Mouse (Mus musculus): ENCODE measurements around the gene AB124611.
"Not testable (repeated sequence)": the region's sequence is repeated elsewhere in the genome, so short reads cannot be mapped to it uniquely, and the experiment has no call there.

AB124611 gene

DNA sequence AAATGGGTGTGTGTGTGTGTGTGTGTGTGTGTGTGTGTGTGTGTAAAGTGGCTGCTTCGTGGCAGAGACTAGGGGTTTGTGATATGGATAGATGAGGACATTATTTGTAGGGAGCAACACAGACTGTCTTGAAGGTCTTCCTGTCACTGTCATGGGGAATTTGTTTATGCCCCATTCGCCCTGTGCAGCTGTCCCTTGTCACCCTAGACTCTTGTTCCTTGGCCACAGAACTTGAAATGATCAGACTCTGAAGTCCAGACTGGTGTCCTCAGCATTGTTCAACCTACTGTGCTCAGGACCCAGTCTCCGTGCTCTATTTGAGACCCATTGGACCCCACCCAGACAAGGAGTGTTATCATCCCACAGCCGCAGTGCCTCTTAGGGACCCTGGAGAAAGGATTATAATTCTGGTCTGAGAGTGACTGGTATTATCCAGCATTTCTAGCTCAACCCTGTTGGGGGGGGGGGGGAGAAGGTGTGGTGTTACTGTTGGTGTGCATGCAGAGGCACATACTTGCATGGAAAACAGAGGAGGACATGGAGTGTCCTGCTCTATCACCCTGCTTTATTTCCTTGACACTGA, 39.1 kb downstream of the AB124611 start:
- no peak for DNase-seq

DNA sequence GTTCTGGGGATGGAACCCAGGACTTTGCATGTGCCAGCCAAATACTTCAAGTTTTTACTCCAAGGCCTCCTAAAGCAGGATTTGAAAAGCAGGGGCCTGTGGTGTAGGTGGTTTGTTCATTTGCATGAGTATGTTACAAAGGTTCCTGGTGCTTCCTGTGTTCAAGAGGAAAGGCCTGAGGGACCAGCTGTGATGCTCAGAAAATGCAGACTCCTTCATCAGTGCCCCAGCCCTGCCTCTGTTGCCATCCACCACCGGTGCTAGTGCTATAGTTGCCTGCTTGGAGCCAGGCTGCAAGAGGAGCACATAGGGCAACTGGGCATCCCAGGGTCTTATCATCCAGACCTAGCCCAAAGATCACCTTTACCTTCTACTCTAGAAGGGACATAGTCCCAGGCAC, 40.6 kb downstream of the AB124611 start:
- no peak for DNase-seq

DNA sequence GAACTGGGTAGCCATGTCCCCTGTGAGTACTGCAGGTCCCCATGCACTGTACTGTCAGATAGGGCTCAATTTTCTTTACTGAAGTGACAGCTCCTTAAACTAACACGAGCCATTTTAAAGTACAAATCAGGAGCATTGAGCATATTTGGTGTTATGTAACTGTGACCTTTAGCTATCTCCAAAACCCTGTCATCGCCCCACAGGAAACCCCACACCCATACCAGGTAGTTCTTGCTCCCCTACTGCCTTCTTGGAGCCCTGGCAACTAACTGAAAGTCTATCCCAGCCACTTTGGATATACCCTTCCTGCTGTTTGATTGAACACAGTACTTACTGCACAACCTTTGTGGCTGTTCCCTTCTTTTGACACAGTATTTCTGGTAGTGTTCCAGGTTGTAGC, 41.1 kb downstream of the AB124611 start:
- DNase-seq: no peak

DNA sequence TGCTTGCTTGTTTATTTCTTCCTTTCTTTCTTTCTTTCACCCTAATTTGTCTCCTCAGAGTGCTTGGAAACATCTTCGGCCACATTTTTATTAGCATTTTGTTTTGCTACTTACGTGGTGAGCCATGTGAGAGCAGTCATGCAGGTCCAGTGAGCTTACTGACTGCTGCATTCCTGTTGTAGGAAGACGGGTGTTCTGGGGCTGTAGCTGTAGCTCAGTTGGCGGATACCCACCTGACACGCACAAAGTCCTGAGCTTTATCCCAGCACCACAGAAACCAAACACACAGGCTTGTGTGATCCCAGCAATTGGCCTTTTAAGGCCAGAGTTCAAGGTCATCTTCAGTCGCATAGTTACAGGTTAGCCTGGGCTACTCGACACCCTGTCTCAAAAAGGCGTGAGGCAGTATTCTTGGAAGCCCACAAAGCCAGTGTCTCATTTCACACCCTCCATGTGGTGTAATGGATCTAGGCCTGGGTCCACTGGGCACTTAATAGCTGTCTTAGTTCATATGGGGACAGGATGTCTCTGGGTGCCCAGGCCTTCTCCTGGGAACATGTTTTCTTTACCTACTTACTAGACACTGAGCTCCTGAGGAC, 42.8 kb downstream of the AB124611 start:
- no peak for DNase-seq

DNA sequence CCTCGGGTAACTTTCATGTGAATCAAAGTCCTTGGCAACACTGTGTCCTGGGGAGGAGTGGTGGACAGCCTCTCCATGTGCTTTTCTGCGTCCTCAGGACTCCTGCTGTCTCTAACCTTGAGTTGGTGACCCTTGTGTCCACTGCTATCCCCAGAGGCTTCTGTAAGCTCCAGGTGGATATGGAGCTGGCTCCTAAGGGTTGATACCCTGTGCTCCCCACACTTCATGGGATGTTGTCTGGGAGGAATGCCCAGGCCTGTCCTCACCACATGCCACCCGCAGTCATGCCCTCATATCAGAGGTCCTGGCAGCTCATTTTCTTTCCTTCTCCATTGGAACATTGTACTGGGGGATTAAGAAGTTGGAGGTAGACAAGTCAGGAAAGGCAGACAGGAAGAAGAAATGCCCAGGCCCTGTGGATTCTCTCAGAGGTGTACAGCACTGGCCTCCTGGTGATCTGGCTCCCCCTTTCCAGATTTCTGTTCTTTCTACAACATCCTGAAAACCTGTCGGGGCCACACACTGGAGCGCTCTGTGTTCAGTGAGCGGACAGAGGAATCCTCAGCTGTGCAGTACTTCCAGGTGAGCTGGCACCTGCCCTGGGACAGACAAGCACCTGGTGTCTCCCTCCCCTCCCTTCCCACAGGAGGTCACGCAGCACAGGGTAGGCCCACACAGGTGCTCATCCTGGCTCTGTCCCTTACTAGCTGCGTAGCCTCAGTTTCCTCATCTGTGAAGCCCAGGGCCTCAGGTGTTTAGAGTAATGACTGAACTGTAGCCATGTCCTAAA, 48.2 kb downstream of the AB124611 start:
- no peak for DNase-seq

DNA sequence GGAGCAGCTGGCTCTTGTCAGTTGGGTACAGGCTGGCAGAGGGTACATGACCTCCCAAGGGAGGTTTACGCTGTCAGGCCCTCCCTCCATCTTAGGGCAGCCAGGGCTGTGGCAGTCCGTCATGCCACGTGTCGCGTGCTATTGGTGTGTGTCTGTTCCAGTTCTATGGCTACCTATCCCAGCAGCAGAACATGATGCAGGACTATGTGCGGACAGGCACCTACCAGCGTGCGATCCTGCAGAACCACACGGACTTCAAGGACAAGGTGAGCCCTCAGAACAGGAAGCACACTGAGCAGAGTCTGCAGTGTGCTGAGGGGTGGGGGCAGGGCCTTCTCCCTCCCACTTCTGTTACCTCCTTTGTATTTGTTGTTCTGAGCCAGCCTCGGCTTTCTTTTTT, 49.3 kb downstream of the AB124611 start:
- no peak for DNase-seq

DNA sequence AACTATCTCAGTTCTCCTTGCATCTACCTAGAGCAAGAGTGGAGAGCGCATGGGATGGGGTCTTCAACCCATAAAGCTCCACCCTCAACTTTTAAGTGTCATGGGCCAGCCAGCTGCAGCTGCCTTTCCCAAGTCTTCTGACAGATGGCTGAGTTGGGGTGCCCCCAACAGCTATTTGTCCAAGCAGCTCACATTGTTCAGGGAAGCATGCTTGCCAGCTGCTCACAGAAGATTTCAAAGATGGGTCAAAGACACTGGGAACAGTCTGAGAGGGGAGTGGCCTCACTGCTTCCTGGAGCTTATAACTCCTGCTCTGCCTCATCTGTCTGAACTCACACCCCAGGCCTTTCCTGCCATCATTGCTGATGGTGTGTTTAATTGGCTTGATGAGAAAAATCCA, 50.3 kb downstream of the AB124611 start:
- no peak for DNase-seq

DNA sequence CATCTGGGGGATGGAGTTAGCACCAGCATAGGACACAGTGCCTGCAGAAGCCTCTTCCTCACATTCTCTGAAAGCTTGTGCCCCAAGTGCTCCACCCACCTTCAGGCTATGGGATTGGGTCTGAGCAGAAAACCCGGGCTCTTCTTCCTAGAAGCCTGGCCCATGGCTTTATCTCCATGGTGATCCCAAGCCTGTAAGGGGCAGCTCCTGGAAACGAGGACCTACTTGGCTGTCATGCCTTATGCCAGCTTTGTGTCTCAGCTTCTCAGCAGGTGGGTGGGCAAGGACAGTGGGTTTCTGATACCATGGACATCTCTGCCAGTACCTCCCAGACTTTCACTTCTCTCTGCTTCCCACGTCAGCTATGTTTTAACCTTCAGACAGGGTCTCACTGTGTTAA, 52.2 kb downstream of the AB124611 start:
- no peak for DNase-seq

DNA sequence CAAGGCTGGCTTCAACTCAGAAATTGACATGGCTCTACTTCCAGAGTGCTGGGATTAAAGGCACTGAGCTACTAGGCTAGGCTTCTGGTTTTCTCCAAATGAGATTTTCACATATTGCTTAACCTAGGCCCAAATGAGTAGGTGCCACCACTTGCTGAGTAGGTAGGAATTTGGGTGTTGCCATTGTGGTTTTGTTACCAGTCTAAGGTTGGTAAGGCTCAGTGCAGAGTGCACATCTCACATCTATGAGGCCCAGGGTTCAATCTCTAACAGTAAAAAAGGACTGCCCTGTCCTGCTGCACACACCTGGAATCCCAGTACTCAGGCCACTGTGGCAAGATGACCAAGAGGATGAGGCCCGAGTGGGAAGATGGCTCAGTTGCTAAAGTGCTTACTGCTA, 59.4 kb downstream of the AB124611 start:
- no peak for DNase-seq

DNA sequence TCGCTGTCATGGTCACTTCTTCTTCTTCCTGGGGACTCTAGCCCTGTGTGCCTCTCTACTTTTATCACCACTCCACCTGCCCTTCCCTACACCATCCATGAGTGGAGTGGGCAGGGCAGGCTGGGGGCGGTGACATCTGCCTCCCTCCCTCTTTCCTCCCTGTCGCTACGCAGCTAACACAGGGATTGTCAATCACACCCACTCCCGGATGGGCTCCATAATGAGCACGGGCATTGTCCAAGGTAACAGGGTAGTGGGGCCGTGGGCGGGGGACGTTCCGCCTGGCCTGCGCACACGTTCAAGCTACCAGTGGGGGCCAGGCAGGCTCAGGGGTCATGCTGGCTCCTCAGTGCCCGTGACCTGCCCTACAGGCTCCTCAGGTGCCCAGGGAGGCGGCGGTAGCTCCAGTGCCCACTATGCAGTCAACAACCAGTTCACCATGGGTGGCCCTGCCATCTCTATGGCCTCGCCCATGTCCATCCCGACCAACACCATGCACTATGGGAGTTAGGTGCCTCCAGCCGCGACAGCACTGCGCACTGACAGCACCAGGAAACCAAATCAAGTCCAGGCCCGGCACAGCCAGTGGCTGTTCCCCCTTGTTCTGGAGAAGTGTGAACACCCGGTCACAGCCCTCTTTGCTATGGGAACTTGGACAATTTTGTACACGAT, 61.8 kb downstream of the AB124611 start:
- DNase-seq: no peak

DNA sequence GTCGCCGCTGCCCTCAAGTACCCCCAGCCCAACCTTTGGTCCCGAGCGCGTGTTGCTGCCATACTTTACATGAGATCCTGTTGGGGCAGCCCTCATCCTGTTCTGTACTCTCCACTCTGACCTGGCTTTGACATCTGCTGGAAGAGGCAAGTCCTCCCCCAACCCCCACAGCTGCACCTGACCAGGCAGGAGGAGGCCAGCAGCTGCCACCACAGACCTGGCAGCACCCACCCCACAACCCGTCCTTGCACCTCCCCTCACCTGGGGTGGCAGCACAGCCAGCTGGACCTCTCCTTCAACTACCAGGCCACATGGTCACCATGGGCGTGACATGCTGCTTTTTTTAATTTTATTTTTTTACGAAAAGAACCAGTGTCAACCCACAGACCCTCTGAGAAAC, 62.4 kb downstream of the AB124611 start:
- no peak for DNase-seq

DNA sequence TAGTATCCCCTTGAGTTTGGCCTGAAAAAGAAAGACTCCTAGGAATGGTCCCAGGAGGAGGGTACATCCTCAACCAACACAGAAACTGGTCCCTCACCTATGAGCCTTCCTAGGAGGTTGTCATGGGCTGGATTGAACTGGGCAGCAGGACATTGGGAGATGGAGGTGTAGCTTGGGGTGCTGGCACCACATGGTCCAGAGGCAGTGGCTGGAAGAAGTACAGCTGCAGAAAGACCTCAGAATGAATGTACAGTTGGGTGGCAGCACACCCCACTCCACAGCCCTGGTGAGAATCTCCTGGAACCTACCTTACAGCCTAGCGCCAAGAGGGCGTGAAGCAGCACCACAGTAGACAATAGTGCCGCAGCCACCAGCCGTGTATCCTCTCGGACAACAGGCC, 63.6 kb downstream of the AB124611 start:
- DNase-seq: no peak

DNA sequence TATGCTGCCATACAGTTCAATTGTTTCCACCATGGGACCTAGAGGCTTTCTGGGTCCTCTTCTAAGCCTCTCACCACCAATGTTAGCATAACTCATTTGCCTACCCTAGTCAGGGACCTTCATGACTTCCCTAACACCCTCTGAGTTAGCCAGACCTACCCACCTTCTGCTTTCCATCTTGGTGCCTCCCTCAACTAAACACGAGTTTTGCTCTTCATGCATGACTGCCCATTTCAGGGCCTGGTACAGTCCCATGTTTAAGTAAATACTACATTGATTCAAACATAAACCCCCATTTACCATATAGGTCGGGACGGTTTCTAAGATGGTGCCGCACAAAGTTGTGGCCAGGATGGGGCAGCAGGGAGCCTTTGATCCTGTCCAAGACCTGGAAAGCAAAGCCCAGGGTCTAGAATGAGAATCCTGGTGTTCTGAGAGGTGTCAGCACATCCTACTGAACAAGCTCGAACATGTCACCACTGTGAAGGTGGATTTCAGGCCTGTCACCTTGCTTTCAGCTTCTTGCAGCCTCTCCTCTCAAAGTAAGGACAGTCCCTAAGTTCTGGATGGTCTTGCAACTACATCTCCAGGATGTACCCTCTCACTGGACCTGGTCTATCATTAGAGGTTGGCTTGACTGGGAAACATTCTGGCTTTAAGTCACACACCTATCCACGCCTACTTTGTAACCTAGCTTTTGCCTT, 65.3 kb downstream of the AB124611 start:
- DNase-seq: no peak

DNA sequence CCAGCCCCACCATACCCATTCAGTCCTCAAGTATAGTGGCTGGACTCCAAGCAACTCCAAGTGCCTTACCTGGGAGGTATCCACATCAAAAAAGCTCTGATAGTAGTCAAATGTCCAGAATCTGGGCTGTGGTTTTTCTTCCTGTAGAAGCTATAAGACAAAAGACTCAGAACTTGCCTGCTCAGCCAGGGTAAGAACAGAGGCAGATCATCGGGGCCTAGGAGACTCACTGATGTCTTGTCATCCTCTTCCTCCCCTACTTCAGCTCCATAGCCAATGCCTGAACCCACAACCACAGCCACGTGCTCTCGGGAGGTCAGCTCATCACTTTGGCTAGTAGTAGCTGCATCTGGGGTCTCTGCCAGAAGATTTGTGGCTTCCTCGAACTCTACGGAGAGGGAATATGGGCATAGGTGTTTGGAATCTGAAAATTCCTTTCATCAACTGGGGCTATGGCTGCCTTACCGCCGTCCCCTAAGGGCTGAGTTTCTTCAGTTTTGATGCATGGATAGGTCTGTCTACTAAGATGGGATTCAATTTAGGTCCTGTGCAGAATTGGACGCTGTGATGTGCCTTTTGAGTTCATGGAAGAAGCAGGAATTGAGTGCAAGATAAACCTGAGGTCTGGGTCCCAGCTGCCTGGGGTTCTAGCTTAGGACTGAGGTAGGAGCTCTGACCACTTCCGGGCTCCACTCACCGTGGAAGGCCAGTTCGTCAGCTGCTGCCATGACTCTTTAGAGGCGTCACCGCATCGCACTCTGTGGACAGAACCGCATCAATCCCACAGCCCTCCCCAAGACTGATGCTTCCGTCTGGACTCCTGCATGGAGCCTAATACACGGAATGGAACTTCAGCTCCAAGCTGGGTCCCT, 66.1 kb downstream of the AB124611 start:
- no peak for DNase-seq

DNA sequence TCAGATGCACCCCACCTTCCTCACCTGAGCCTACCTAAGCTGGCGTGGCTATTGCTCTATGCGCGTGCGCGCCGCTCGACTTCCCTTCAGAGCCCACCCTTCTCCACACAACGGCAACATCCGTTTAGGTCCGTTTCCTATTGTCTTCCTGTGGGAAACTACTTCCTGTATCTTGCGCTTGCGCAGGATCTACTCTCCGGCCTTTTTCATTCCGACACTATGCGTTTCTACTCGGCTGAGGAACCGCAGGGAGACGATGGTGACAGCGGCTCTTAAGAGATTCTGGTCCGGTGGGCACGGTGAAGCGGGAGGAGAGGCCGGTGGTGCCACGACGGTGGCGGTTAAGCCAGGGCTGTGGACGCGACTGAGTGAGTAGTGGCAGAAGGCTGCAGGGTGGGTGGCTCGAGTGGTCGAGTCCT, 66.7 kb downstream of the AB124611 start, which contains the start of the genes Timm29 and Yipf2:
TSS of gene Timm29 (plus strand) at position 20 of the 419 bp plus-strand sequence.
TSS of gene Yipf2 (minus strand) at position 126 of the 419 bp plus-strand sequence.
- DNase-seq: peak; percentile 91

DNA sequence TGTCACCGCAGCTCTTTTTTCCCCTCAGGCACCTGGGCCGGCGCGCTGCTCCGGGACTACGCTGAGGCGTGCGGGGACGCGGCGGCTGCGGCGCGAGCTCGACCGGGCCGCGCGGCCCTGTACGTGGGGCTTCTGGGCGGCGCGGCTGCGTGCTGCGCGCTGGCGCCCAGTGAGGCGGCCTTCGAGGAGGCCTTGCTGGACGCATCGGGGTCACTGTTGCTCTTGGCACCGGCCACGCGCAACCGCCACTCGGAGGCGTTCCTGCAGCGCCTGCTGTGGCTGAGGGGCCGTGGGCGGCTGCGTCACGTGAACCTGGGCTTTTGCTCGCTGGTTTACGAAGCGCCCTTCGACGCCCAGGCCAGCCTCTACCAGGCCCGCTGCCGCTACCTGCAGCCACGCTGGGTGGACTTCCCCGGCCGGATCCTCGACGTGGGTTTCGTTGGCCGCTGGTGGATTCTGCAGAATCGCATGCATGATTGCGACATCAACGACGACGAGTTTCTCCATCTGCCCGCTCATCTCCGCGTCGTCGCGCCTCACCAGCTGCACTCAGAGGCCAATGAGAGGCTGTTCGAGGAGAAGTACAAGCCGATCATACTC, 67.2 kb downstream of the AB124611 start:
- DNase-seq: peak; percentile 33

DNA sequence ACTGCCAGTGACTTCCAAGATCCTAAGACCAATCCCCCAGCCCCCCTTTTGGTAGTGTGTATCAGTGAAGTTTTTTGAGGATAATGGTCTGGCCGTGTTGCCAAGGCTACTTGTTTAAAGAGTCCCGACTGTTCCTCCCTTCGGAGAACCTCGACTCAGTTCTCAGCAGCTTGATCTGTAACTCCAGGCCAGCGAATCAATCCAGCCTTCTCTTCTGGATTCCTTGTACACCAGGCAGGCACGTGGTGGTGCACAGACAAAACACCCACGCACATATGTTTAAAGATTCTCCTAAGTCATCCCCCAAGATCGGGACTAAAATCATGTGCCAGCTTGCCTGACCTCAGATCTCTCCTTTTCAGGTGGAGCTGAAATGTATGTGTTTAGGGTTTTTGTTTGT, 68.4 kb downstream of the AB124611 start:
- DNase-seq: not testable (repeated sequence)

DNA sequence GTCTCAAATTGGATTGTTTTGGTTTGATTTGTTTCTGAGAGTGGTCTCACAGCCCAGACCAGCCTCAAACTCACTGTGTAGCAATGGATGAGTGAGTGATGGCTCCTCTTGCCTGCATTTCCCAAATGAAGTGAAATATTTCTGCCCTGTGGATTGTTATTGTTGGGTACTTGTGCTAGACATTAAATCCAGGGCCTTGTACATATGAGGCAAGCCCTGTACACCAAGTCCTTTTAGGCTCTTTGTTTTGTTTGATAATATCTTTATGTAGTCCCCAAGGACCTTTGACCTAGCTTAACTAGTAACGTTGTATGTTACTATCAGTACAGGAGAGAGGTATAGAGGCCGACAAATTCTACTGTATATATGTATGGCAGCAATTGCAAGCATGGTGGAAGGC, 68.9 kb downstream of the AB124611 start:
- no peak for DNase-seq
